ENCODE assay signal across 28 mouse cellular contexts in genomic region chr3:77832230-77832805, GRCm38 (mm10).
DNase-seq lines count a peak whose midpoint lies in the region; ATAC-seq and TF ChIP-seq lines count a peak whose summit lies in the region.
"Had no signal": no experiment of that assay in that cellular context is flagged by ENCODE, and none has a peak within 500 bp of the region (broad histone marks: within the 10 kb centered on the region; RNA-seq: fewer than 3 reads in every experiment).

No protein-coding gene starts in this region.

- no peak for DNase-seq in forebrain, postnatal 0 days
- DNase-seq in embryo, embryonic 10 days (ENCODE audit: low spot score): no peak
- no peak for DNase-seq in neural tube, embryonic 10.5 days (ENCODE audit: extremely low spot score, low spot score)
- DNase-seq: adrenal gland, postnatal 25 days; cerebellum, adult 8-10 months; gastrocnemius, postnatal 25 days; heart, adult 11 months; kidney, adult 8-10 months; layer of hippocampus, postnatal 36 days; lung, adult 2 months; lung, postnatal 10 days; right cerebral cortex, postnatal 4 days; thymus, adult 18-20 months; thymus, postnatal 36 days had no signal

- no peak overlapping the region for H3K9ac ChIP-seq in forebrain, embryonic 12.5 days
- H3K9ac ChIP-seq in forebrain, postnatal 0 days: no peak overlapping the region
- H3K9ac ChIP-seq in midbrain, embryonic 16.5 days (ENCODE audit: low read depth, low read length): no peak overlapping the region
- no peak overlapping the region for H3K9ac ChIP-seq in midbrain, embryonic 15.5 days
- no peak overlapping the region for H3K9ac ChIP-seq in forebrain, embryonic 16.5 days (replicated peaks; ENCODE audit: low read depth, low read length)
- H3K9ac ChIP-seq: heart, embryonic 15.5 days; hindbrain, embryonic 12.5 days; limb, embryonic 15.5 days; midbrain, embryonic 13.5 days had no signal

- peaks cover 3% of the 10 kb centered on the region; the same call in 1 of the 2 replicates for H3K4me1 ChIP-seq in forebrain, embryonic 12.5 days
- 0 out of 2 replicates have a peak, but pooled peaks cover 6% of the 10 kb centered on the region for H3K4me1 ChIP-seq in forebrain, postnatal 0 days (ENCODE audit: insufficient read depth)
- H3K4me1 ChIP-seq in midbrain, embryonic 16.5 days (ENCODE audit: control insufficient read depth, insufficient read depth, low read length): 0 out of 2 replicates have a peak, but pooled peaks cover 3% of the 10 kb centered on the region
- H3K4me1 ChIP-seq in midbrain, embryonic 15.5 days: no peaks in the 10 kb centered on the region; the same call in 1 of the 2 replicates
- H3K4me1 ChIP-seq in forebrain, embryonic 16.5 days (replicated peaks; ENCODE audit: control insufficient read depth, insufficient read depth, low read length): peaks cover 10% of the 10 kb centered on the region
- H3K4me1 ChIP-seq: heart, embryonic 10.5 days; heart, embryonic 15.5 days; hindbrain, embryonic 12.5 days; limb, embryonic 10.5 days; limb, embryonic 15.5 days had no signal

- no peaks in the 10 kb centered on the region for H3K9me3 ChIP-seq in forebrain, embryonic 12.5 days
- no peaks in the 10 kb centered on the region for H3K9me3 ChIP-seq in forebrain, postnatal 0 days (ENCODE audit: low read length)
- H3K9me3 ChIP-seq in midbrain, embryonic 16.5 days (replicated peaks; ENCODE audit: control insufficient read depth, low read length, poor library complexity, severe bottlenecking): no peaks in the 10 kb centered on the region
- no peaks in the 10 kb centered on the region for H3K9me3 ChIP-seq in midbrain, embryonic 15.5 days
- no peaks in the 10 kb centered on the region for H3K9me3 ChIP-seq in forebrain, embryonic 16.5 days (ENCODE audit: control insufficient read depth, low read length)
- H3K9me3 ChIP-seq: heart, embryonic 10.5 days; heart, embryonic 15.5 days; hindbrain, embryonic 12.5 days; limb, embryonic 10.5 days; limb, embryonic 15.5 days; midbrain, embryonic 13.5 days had no signal

- H3K36me3 ChIP-seq in forebrain, embryonic 12.5 days (replicated peaks): no peaks in the 10 kb centered on the region
- H3K36me3 ChIP-seq in forebrain, postnatal 0 days (ENCODE audit: insufficient read depth): no peaks in the 10 kb centered on the region
- no peaks in the 10 kb centered on the region for H3K36me3 ChIP-seq in midbrain, embryonic 16.5 days (ENCODE audit: control insufficient read depth, insufficient read depth, low read length)
- H3K36me3 ChIP-seq in midbrain, embryonic 15.5 days (replicated peaks): no peaks in the 10 kb centered on the region
- H3K36me3 ChIP-seq in forebrain, embryonic 16.5 days (ENCODE audit: control insufficient read depth, insufficient read depth): no peaks in the 10 kb centered on the region
- H3K36me3 ChIP-seq: heart, embryonic 10.5 days; heart, embryonic 15.5 days; hindbrain, embryonic 12.5 days; limb, embryonic 10.5 days; limb, embryonic 15.5 days; midbrain, embryonic 13.5 days had no signal

- no peaks in the 10 kb centered on the region for H3K27me3 ChIP-seq in forebrain, embryonic 12.5 days
- H3K27me3 ChIP-seq in forebrain, postnatal 0 days (ENCODE audit: insufficient read depth, low read length): no peaks in the 10 kb centered on the region
- no peaks in the 10 kb centered on the region for H3K27me3 ChIP-seq in midbrain, embryonic 16.5 days (ENCODE audit: control insufficient read depth, insufficient read depth, low read depth, low read length)
- no peaks in the 10 kb centered on the region for H3K27me3 ChIP-seq in midbrain, embryonic 15.5 days (replicated peaks)
- H3K27me3 ChIP-seq in forebrain, embryonic 16.5 days (replicated peaks; ENCODE audit: control insufficient read depth, insufficient read depth, low read length): no peaks in the 10 kb centered on the region
- H3K27me3 ChIP-seq: heart, embryonic 15.5 days; hindbrain, embryonic 12.5 days; limb, embryonic 15.5 days; midbrain, embryonic 13.5 days had no signal

- no peak overlapping the region for H3K4me2 ChIP-seq in forebrain, embryonic 12.5 days
- no peak overlapping the region for H3K4me2 ChIP-seq in forebrain, postnatal 0 days (ENCODE audit: low read depth)
- no peak overlapping the region for H3K4me2 ChIP-seq in midbrain, embryonic 16.5 days (ENCODE audit: low read length)
- H3K4me2 ChIP-seq in midbrain, embryonic 15.5 days: no peak overlapping the region
- H3K4me2 ChIP-seq in forebrain, embryonic 16.5 days (ENCODE audit: low read length): no peak overlapping the region
- H3K4me2 ChIP-seq: heart, embryonic 15.5 days; hindbrain, embryonic 12.5 days; limb, embryonic 15.5 days; midbrain, embryonic 13.5 days had no signal

- no peak overlapping the region for H3K4me3 ChIP-seq in forebrain, embryonic 12.5 days (replicated peaks)
- H3K4me3 ChIP-seq in forebrain, postnatal 0 days (ENCODE audit: low read depth, low read length): no peak overlapping the region
- no peak overlapping the region for H3K4me3 ChIP-seq in midbrain, embryonic 16.5 days (ENCODE audit: low read depth, low read length)
- no peak overlapping the region for H3K4me3 ChIP-seq in midbrain, embryonic 15.5 days
- H3K4me3 ChIP-seq in forebrain, embryonic 16.5 days (replicated peaks; ENCODE audit: low read length): no peak overlapping the region
- H3K4me3 ChIP-seq: erythroblast, embryonic 14.5 days; heart, embryonic 10.5 days; heart, embryonic 15.5 days; hindbrain, embryonic 12.5 days; limb, embryonic 10.5 days; limb, embryonic 15.5 days; midbrain, embryonic 13.5 days had no signal

- no peak for TF ChIP-seq CTCF in forebrain, postnatal 0 days (IDR thresholded peaks at IDR 0.05; ENCODE audit: low read depth)

- no peak overlapping the region for H3K27ac ChIP-seq in forebrain, embryonic 12.5 days
- H3K27ac ChIP-seq in forebrain, postnatal 0 days (ENCODE audit: low read depth, low read length): no peak overlapping the region
- no peak overlapping the region for H3K27ac ChIP-seq in midbrain, embryonic 16.5 days (ENCODE audit: low read length)
- H3K27ac ChIP-seq in midbrain, embryonic 15.5 days: no peak overlapping the region
- H3K27ac ChIP-seq in forebrain, embryonic 16.5 days (ENCODE audit: low read length): no peak overlapping the region
- H3K27ac ChIP-seq: heart, embryonic 10.5 days; heart, embryonic 15.5 days; hindbrain, embryonic 12.5 days; kidney, postnatal 0 days; limb, embryonic 10.5 days; limb, embryonic 15.5 days; macrophage; midbrain, embryonic 13.5 days; stomach, postnatal 0 days had no signal

- WGBS in forebrain, embryonic 12.5 days: 40% methylated on average over 1 of the region's 1 CpGs
- WGBS in forebrain, postnatal 0 days: 28% methylated on average over 1 of the region's 1 CpGs
- 63% methylated on average over 1 of the region's 1 CpGs for WGBS in midbrain, embryonic 16.5 days
- 75% methylated on average over 1 of the region's 1 CpGs for WGBS in midbrain, embryonic 15.5 days
- WGBS in forebrain, embryonic 16.5 days: 24% methylated on average over 1 of the region's 1 CpGs

- ATAC-seq in forebrain, embryonic 12.5 days (ENCODE audit: low FRiP score): peak; percentile 52; the same call in 1 of the 2 replicates
- no peak for ATAC-seq in forebrain, postnatal 0 days
- ATAC-seq in midbrain, embryonic 16.5 days: 0 out of 2 replicates have a peak, but pooled peaks have one; percentile 36
- ATAC-seq in midbrain, embryonic 15.5 days (replicated peaks): no peak
- peak; percentile 55 for ATAC-seq in forebrain, embryonic 16.5 days
- ATAC-seq: midbrain, embryonic 13.5 days had no signal

Comparison
In these comparisons a context has a peak if more than half of its experiments do, and no peak if none do; other contexts are left out.
1. ATAC-seq: peak in forebrain, embryonic 12.5 days (single experiment), midbrain, embryonic 16.5 days (single experiment) and forebrain, embryonic 16.5 days (single experiment); none in forebrain, postnatal 0 days (single experiment) and midbrain, embryonic 15.5 days (single experiment).